Mouse (Mus musculus): ENCODE results near the gene Fnip2. TPM values are rescaled to one million over a fixed set of nuclear protein-coding genes. Genes with fewer than 3 reads are reported as not detected.

Gene Fnip2
- polyA plus RNA-seq, 1 experiment from 2014 or later = 4.0 TPM

GRCm38 (mm10) chr3:79528451-79528850, 39.1 kb downstream of the Fnip2 start:
- no peak overlapping the region for H3K4me2 ChIP-seq (ENCODE audit: low read length)
- no peak for ATAC-seq (replicated peaks; ENCODE audit: low FRiP score, low TSS enrichment, low read depth)

GRCm38 (mm10) chr3:79527921-79528320, 39.7 kb downstream of the Fnip2 start:
- no peaks in the 10 kb centered on the region for H3K9me3 ChIP-seq (ENCODE audit: control insufficient read depth, low read length)

More at GRCm38 (mm10) chr3:79528451-79528850, 39.1 kb downstream of the Fnip2 start:
- H3K36me3 ChIP-seq (ENCODE audit: control insufficient read depth, insufficient read depth, low read length) = no peaks in the 10 kb centered on the region
- H3K9ac ChIP-seq (ENCODE audit: low read length) = no peak overlapping the region
- no peak overlapping the region for H3K4me3 ChIP-seq (ENCODE audit: low read depth, low read length)
- 0 out of 2 replicates have a peak, but pooled peaks cover 11% of the 10 kb centered on the region for H3K4me1 ChIP-seq (replicated peaks; ENCODE audit: control insufficient read depth, insufficient read depth, low read length)
- no peak overlapping the region for H3K27ac ChIP-seq (ENCODE audit: low read depth)
- H3K27me3 ChIP-seq (replicated peaks; ENCODE audit: control insufficient read depth, insufficient read depth, low read length) = no peaks in the 10 kb centered on the region
- WGBS = 57% methylated on average over 8 of the region's 8 CpGs
- no peaks in the 10 kb centered on the region for H3K9me3 ChIP-seq (ENCODE audit: control insufficient read depth, low read length)
- DNase-seq (ENCODE audit: low spot score) = no peak

DNA sequence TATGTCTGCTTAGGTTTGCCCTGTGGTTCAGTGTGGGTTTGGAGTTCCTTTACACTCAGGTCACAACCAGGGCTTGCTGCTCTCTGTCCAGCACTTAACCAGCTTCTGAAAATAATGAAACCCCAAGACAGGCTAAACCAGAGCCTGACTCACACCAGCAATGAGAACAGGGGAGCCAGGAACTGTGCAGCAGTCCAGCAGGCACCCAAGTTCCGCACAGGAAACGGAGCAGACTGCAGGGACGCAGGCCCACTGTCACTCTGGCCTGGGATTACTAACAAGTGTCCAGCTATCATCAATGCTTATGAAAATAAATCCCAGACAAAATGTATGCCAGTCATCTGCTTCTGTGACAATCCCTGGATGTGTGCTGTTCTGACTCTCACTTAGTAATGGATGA, 40.1 kb downstream of the Fnip2 start:
- H3K27me3 ChIP-seq (replicated peaks; ENCODE audit: control insufficient read depth, insufficient read depth, low read length) = no peaks in the 10 kb centered on the region
- 0 out of 2 replicates have a peak, but pooled peaks cover 11% of the 10 kb centered on the region for H3K4me1 ChIP-seq (replicated peaks; ENCODE audit: control insufficient read depth, insufficient read depth, low read length)
- H3K27ac ChIP-seq (ENCODE audit: low read depth) = no peak overlapping the region
- WGBS = 83% methylated on average over 3 of the region's 3 CpGs
- no peaks in the 10 kb centered on the region for H3K36me3 ChIP-seq (ENCODE audit: control insufficient read depth, insufficient read depth, low read length)
- no peak overlapping the region for H3K4me3 ChIP-seq (ENCODE audit: low read depth, low read length)
- no peak overlapping the region for H3K4me2 ChIP-seq (ENCODE audit: low read length)
- no peak overlapping the region for H3K9ac ChIP-seq (ENCODE audit: low read length)
- H3K9me3 ChIP-seq (ENCODE audit: control insufficient read depth, low read length) = no peaks in the 10 kb centered on the region
- no peak for DNase-seq (ENCODE audit: low spot score)
- ATAC-seq (replicated peaks; ENCODE audit: low FRiP score, low TSS enrichment, low read depth) = no peak

More at GRCm38 (mm10) chr3:79527921-79528320, 39.7 kb downstream of the Fnip2 start:
- H3K36me3 ChIP-seq (ENCODE audit: control insufficient read depth, insufficient read depth, low read length) = no peaks in the 10 kb centered on the region
- ATAC-seq (replicated peaks; ENCODE audit: low FRiP score, low TSS enrichment, low read depth) (no peak), DNase-seq (ENCODE audit: low spot score) (no peak)
- no peak overlapping the region for H3K9ac ChIP-seq (ENCODE audit: low read length)
- WGBS = 58% methylated on average over 8 of the region's 8 CpGs
- no peak overlapping the region for H3K4me2 ChIP-seq (ENCODE audit: low read length)
- no peak overlapping the region for H3K27ac ChIP-seq (ENCODE audit: low read depth)
- H3K4me3 ChIP-seq (ENCODE audit: low read depth, low read length) = no peak overlapping the region
- no peaks in the 10 kb centered on the region for H3K27me3 ChIP-seq (replicated peaks; ENCODE audit: control insufficient read depth, insufficient read depth, low read length)
- 0 out of 2 replicates have a peak, but pooled peaks cover 11% of the 10 kb centered on the region for H3K4me1 ChIP-seq (replicated peaks; ENCODE audit: control insufficient read depth, insufficient read depth, low read length)

- no peak overlapping the region for H3K27ac ChIP-seq (ENCODE audit: low read depth)
- ATAC-seq (replicated peaks; ENCODE audit: low FRiP score, low TSS enrichment, low read depth) (no peak), DNase-seq (ENCODE audit: low spot score) (no peak)
- peaks cover 15% of the 10 kb centered on the region; the same call in 1 of the 2 replicates for H3K4me1 ChIP-seq (replicated peaks; ENCODE audit: control insufficient read depth, insufficient read depth, low read length)
- no peaks in the 10 kb centered on the region for H3K27me3 ChIP-seq (replicated peaks; ENCODE audit: control insufficient read depth, insufficient read depth, low read length)
- no peaks in the 10 kb centered on the region for H3K36me3 ChIP-seq (ENCODE audit: control insufficient read depth, insufficient read depth, low read length)
- H3K4me2 ChIP-seq (ENCODE audit: low read length) = no peak overlapping the region
- H3K9me3 ChIP-seq (ENCODE audit: control insufficient read depth, low read length) = no peaks in the 10 kb centered on the region
- WGBS = 63% methylated on average over 4 of the region's 4 CpGs
- H3K9ac ChIP-seq (ENCODE audit: low read length) = no peak overlapping the region
- no peak overlapping the region for H3K4me3 ChIP-seq (ENCODE audit: low read depth, low read length)
Measured at GRCm38 (mm10) chr3:79523349-79523748, 44.2 kb downstream of the Fnip2 start.

DNA sequence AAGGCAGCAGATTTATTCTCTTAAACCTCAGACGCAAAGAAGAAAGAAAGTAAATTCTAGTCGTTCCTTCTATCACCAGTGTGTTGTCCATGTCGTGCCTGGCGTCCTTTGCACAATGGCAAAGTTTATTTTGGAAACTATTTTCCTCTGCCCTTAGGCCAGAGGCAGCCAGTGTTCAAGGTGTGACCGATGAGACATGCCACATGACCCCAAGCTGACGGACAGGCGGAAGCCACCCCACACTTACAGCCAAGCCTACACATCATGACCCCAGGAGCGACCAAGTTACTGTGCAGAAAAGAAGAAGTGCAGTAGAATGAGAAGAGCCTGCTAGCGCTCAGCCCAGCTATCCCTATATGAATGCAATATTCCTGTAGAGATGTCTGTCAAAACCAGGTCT, 47.7 kb downstream of the Fnip2 start:
- H3K9ac ChIP-seq (ENCODE audit: low read length) = no peak overlapping the region
- DNase-seq (ENCODE audit: low spot score) (no peak), ATAC-seq (replicated peaks; ENCODE audit: low FRiP score, low TSS enrichment, low read depth) (no peak)
- no peaks in the 10 kb centered on the region for H3K27me3 ChIP-seq (replicated peaks; ENCODE audit: control insufficient read depth, insufficient read depth, low read length)
- H3K9me3 ChIP-seq (ENCODE audit: control insufficient read depth, low read length) = no peaks in the 10 kb centered on the region
- peaks cover 12% of the 10 kb centered on the region; the same call in 1 of the 2 replicates for H3K4me1 ChIP-seq (replicated peaks; ENCODE audit: control insufficient read depth, insufficient read depth, low read length)
- H3K4me2 ChIP-seq (ENCODE audit: low read length) = no peak overlapping the region
- WGBS = 67% methylated on average over 9 of the region's 9 CpGs
- H3K4me3 ChIP-seq (ENCODE audit: low read depth, low read length) = no peak overlapping the region
- no peak overlapping the region for H3K27ac ChIP-seq (ENCODE audit: low read depth)
- no peaks in the 10 kb centered on the region for H3K36me3 ChIP-seq (ENCODE audit: control insufficient read depth, insufficient read depth, low read length)

GRCm38 (mm10) chr3:79518761-79519527, 48.7 kb downstream of the Fnip2 start:
- no peaks in the 10 kb centered on the region for H3K27me3 ChIP-seq (replicated peaks; ENCODE audit: control insufficient read depth, insufficient read depth, low read length)
- 23% methylated on average over 13 of the region's 13 CpGs for WGBS
- DNase-seq (ENCODE audit: low spot score) = no peak

DNA sequence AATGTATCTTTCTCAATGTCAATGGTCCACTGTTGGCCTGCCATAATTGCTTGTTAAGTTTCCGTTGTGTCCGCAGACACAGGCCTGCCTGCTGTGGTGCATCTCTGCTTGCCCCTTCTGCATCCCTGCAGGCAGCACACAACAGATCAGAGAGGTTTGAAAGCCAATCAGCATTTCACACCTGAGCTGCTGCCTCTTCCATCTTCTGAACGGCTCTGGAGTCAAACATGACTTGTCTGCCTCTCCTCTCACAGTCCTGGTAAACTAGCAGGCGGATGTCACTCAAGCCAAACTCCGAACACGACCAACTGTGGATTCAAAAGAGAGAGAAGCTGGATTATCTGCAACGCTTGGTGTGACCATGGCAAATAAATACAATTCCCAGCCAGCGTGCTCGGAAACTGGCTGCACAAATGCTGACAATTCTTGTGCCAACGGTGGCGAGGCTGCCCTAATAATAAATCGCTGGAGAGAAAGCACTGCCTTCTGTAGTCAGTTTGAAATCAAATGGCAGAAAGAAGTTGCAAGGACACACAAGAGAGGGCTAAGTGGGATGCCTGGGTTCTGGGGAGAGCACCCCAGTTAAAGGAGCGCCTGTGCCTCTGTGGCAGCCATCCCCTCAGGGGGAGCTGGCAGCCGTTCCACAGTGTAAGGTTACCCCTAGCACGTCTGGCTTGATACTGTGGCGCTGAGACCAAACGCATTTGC, 49.6 kb downstream of the Fnip2 start:
- WGBS = 74% methylated on average over 17 of the region's 17 CpGs
- H3K27me3 ChIP-seq (replicated peaks; ENCODE audit: control insufficient read depth, insufficient read depth, low read length) = no peaks in the 10 kb centered on the region
- no peak overlapping the region for H3K27ac ChIP-seq (ENCODE audit: low read depth)
- ATAC-seq (replicated peaks; ENCODE audit: low FRiP score, low TSS enrichment, low read depth) = no peak
- DNase-seq (ENCODE audit: low spot score) = no peak
- H3K9ac ChIP-seq (ENCODE audit: low read length) = no peak overlapping the region
- H3K4me3 ChIP-seq (ENCODE audit: low read depth, low read length) = no peak overlapping the region
- no peak overlapping the region for H3K4me2 ChIP-seq (ENCODE audit: low read length)
- no peaks in the 10 kb centered on the region for H3K36me3 ChIP-seq (ENCODE audit: control insufficient read depth, insufficient read depth, low read length)
- H3K9me3 ChIP-seq (ENCODE audit: control insufficient read depth, low read length) = no peaks in the 10 kb centered on the region
- peaks cover 12% of the 10 kb centered on the region; the same call in 1 of the 2 replicates for H3K4me1 ChIP-seq (replicated peaks; ENCODE audit: control insufficient read depth, insufficient read depth, low read length)

More at GRCm38 (mm10) chr3:79518761-79519527, 48.7 kb downstream of the Fnip2 start:
- peak; percentile 34; the same call in 1 of the 2 replicates for ATAC-seq (replicated peaks; ENCODE audit: low FRiP score, low TSS enrichment, low read depth)
- Histone ChIP-seq H3K27ac (ENCODE audit: low read depth) (peak overlapping the region; percentile 3), H3K36me3 (ENCODE audit: control insufficient read depth, insufficient read depth, low read length) (no peaks in the 10 kb centered on the region), H3K4me2 (ENCODE audit: low read length) (peak overlapping the region; percentile 5), H3K4me3 (ENCODE audit: low read depth, low read length) (no peak overlapping the region), H3K9me3 (ENCODE audit: control insufficient read depth, low read length) (no peaks in the 10 kb centered on the region), H3K9ac (ENCODE audit: low read length) (no peak overlapping the region), H3K4me1 (replicated peaks; ENCODE audit: control insufficient read depth, insufficient read depth, low read length) (peaks cover 12% of the 10 kb centered on the region; the same call in 1 of the 2 replicates)

GRCm38 (mm10) chr3:79516958-79517357, 50.6 kb downstream of the Fnip2 start:
- no peak overlapping the region for H3K27ac ChIP-seq (ENCODE audit: low read depth)
- 90% methylated on average over 4 of the region's 4 CpGs for WGBS
- no peak for ATAC-seq (replicated peaks; ENCODE audit: low FRiP score, low TSS enrichment, low read depth)

More at GRCm38 (mm10) chr3:79516958-79517357, 50.6 kb downstream of the Fnip2 start:
- Histone ChIP-seq H3K4me1 (replicated peaks; ENCODE audit: control insufficient read depth, insufficient read depth, low read length) (peaks cover 12% of the 10 kb centered on the region; the same call in 1 of the 2 replicates), H3K9ac (ENCODE audit: low read length) (no peak overlapping the region), H3K9me3 (ENCODE audit: control insufficient read depth, low read length) (no peaks in the 10 kb centered on the region), H3K36me3 (ENCODE audit: control insufficient read depth, insufficient read depth, low read length) (no peaks in the 10 kb centered on the region), H3K4me2 (ENCODE audit: low read length) (no peak overlapping the region), H3K4me3 (ENCODE audit: low read depth, low read length) (no peak overlapping the region), H3K27me3 (replicated peaks; ENCODE audit: control insufficient read depth, insufficient read depth, low read length) (no peaks in the 10 kb centered on the region)
- DNase-seq (ENCODE audit: low spot score) = no peak

All from intestine, embryonic 14.5 days (tissue).